In the genomic region with DNA sequence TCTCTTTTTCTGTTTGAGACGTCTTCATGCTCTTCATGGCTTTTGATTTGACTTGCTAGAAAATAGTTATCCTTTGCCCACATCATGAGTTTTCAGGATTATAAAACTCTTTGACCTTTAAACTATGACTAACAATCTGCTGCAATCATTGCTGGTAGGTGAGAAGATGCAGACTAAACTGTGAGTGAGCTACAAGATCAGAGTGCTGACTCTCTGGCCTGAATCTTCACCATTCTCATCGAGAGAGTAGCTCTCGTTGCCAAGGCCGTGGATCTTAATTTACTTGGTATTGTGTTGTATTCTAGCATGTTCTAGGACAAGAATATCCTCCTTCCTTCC, we compare ENCODE assay signal across 14 mouse cellular contexts.
"Had no signal": no experiment of that assay in that cellular context is flagged by ENCODE, and none has a peak within 500 bp of the region (broad histone marks: within the 10 kb centered on the region; RNA-seq: fewer than 3 reads in every experiment).

No protein-coding gene starts in this region.

- H3K9me3 ChIP-seq: limb, embryonic 10.5 days; liver, embryonic 12.5 days; midbrain, embryonic 10.5 days; neural tube, embryonic 13.5 days had no signal

- H3K4me2 ChIP-seq: liver, embryonic 12.5 days; lung, embryonic 14.5 days; neural tube, embryonic 13.5 days had no signal

- DNase-seq: kidney, adult 11 months; lung, embryonic 14.5 days; lung, postnatal 10 days; lung, postnatal 4 days; retina, postnatal 1 day; thymus, postnatal 36 days had no signal

- ATAC-seq: liver, embryonic 12.5 days; midbrain, embryonic 16.5 days had no signal

- H3K27me3 ChIP-seq: liver, embryonic 12.5 days; neural tube, embryonic 13.5 days had no signal

- H3K36me3 ChIP-seq: limb, embryonic 10.5 days; liver, embryonic 12.5 days; midbrain, embryonic 10.5 days; neural tube, embryonic 13.5 days had no signal

- H3K27ac ChIP-seq: kidney, postnatal 0 days; layer of hippocampus, adult 2 months; left cerebral cortex, adult 2 months; limb, embryonic 10.5 days; liver, embryonic 12.5 days; midbrain, embryonic 10.5 days; neural tube, embryonic 13.5 days had no signal

- H3K4me3 ChIP-seq: layer of hippocampus, adult 2 months; left cerebral cortex, adult 2 months; limb, embryonic 10.5 days; liver, embryonic 12.5 days; midbrain, embryonic 10.5 days; neural tube, embryonic 13.5 days had no signal

- H3K4me1 ChIP-seq: limb, embryonic 10.5 days; liver, embryonic 12.5 days; midbrain, embryonic 10.5 days had no signal

- H3K9ac ChIP-seq: liver, embryonic 12.5 days; lung, embryonic 14.5 days; neural tube, embryonic 13.5 days had no signal
